Mouse (Mus musculus) liver, adult (tissue): ENCODE data around the gene H2-M10.2.

Experiments
- GATA4 ChIP-seq: IDR thresholded peaks from 2 replicates; pipeline ENCODE4 v1.6.1; 2014; ENCODE audit warnings: mild to moderate bottlenecking, low read length; ENCODE audit not compliant: insufficient replicate concordance

The H2-M10.2 gene

DNA sequence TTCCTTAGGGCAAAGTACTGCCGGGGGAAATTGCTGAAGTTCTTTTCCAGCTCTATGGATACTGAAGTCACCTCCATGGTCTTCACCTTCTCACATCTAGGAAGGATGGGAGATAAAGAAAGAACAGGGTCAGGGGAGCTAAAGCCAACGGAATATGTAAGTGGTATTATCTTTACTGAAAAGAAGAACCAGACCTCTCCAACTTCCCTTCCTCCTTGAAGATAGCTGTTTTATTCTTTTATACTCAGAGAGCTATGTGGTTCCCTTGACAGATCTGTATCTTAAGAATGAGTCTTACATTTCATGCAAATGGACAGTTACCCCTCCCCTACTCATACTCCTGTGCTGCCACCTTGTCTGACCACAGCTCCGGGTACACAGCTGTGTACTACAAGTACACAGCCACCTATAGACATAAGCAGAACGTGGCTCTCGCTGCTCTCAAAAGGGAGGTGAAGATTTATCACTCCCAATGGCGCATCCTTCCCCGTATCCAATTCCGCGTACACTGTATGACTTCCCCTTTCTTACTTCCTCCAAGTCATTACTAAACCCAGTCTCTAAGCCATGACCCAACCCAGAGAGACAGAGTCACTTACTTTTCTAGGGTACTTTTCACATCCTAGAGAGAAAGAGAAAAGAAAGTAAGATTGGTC is 24.7 kb downstream of the H2-M10.2 start:
- TF ChIP-seq GATA4 = no peak

DNA sequence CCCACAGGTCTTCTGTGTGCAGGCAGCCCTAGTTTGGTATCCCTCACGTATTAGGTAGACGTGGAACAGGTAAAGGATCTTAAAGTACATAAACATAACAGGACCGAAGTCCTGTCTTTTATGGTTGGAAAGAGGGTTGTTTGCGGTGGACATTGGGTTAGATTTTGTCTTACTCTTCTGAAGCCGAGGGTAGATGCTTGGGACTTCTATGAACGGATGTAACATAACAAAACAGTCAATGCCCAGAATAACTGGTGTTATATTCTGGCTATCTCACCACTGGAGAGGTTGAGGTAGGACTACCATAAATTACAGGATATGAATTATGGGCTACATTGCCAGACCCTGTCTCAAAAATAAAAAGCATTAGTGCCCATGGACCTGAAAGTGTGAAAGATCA is 28.3 kb downstream of the H2-M10.2 start, which contains the start of gene Rpp21:
Gene Rpp21, minus strand, starts transcription at position 101 of the 400 bp plus-strand sequence.
- no peak for TF ChIP-seq GATA4

GRCm38 (mm10) chr17:36257241-36257947 is 28.9 kb downstream of the H2-M10.2 start:
- no peak for TF ChIP-seq GATA4

DNA sequence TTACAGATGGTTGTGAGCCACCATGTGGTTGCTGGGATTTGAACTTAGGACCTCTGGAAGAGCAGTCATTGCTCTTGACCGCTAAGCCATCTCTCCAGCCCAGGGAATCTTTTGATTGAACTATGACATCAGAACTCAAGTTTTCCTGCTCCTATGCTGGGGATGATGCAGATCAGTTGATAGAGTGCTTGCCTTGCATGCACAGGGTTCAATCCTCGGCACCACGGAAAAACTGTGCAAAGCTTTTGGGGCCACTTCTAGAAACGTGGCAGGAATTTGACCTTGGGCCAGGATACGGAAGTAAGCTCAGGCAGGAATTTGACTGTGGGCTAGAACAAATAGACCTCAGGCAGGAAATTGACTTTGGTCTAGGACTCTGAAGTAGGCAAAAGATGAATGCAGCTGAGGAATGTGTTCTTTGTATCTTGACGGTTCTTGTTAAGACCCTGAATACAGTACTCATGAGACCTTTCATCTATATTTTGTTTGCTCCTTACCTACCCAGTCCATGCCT is 33.1 kb downstream of the H2-M10.2 start:
- no peak for TF ChIP-seq GATA4

DNA sequence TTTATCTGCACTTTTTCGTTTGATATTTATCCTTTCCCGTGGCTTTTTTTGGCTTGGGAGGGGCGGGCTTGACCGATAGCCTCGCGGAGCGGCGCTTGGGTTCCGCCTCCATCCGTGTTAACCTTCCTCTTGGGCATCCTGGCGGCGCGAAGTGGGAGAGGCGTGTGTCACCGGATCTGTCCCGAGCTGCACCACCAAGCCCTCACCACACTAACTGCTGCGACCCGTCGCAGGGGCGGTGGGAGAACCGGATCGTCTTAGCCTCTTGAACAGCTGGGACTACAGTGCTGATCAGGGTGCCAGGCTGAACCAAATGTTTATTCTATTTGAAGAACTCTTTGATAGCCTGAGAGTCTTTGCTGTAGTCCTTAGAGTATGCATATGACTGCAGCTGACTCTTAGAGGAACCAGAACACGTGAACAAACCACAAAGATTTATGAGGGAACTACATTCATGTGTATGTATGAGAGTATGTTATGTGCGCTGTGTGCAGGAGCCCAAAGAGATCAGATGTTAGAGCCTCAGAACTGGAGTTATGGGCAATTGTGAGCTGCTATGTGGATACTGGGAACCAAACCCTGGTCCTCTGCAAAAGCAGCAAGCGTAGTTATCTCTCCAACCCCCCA is 33.9 kb downstream of the H2-M10.2 start:
- TF ChIP-seq GATA4 = no peak

DNA sequence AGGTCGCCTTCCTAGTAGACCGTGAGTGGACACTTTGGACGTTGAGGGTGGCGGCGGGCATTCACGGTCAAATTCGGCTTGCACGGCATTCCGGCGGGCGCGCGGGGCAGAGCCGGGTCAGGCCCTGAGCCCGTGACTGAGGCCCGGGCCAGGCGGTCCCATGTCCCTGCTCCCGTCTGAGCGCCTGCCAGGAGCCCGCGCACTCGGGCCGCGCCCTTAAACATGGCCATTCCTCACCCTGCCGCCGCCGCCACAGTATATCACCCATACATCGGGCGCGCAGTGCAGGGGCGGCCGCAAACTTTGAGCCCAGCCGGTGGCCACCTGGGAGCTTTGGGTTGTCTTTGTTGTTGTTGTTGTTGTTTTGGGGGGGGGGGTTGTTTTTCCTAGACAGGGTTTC is 37.4 kb downstream of the H2-M10.2 start:
- TF ChIP-seq GATA4 = no peak

DNA sequence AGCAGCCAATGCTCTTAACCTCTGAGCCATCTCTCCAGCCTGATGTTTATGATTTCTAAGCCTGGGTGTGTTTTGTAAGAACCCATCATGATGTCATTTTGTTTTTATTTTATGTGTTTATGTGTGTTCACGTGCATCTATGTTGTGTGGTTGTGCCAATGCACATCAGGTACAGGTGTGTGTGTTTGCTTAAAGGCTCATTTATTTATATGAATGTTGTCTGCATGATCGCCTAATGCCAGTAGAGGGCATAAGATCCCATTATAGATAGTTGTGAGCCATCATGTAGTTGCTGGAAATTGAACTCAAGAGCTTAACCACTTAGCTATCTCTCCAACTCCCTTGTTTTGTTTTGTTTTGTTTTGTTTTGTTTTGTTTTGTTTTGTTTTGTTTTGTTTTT is 40.5 kb downstream of the H2-M10.2 start:
- TF ChIP-seq GATA4 = no peak

DNA sequence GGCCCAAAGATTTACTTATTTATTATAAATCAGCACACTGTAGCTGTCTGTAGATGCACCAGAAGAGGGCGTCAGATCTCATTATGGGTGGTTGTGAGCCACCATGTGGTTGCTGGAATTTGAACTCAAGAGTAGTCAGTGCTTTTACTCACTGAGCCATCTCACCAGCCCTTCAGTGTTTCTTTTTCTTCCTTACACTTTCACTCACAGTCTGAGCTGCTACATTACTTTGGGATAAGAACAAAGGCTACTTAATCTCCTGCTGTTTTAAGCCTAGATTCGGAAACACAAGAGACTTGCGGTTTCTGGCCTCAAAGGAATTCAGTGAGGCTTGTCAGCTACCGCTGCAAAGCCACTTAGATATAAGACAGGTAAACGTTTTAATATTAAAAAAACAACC is 42.3 kb downstream of the H2-M10.2 start:
- TF ChIP-seq GATA4 = no peak

GRCm38 (mm10) chr17:36240637-36241213 is 45.6 kb downstream of the H2-M10.2 start:
- TF ChIP-seq GATA4 = no peak

DNA sequence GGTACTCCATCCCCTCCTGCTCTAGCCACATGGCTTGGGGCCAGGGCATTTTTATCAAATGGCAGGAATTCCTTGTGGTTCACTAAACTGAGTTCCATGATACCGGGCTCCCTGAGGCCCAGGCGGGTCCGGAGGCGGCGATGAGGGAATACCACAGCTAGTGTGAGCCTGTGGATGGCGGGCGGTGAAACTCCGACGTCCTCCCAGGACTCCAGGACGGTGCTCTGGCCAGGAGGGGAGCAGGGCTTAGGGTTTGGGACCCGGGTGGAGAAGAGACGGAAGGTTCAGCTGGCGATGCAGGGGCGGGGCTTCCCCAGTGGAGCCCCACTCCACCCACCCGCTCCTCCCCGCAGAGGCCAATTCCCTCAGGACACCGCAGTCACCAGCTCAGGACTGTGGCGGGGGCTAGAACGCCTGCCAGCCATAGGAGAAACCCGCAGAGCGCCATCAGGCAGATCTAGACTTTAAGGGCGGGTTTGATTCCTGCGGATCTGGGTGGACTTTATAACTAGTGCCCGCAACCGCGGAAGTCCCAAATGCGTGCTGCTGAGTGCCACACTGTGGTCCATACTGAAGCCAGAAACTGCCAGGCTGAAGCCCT is 48.9 kb downstream of the H2-M10.2 start:
- no peak for TF ChIP-seq GATA4
